Mouse (Mus musculus): Measurements from ENCODE around the gene Olfr920.

The Olfr920 gene

DNA sequence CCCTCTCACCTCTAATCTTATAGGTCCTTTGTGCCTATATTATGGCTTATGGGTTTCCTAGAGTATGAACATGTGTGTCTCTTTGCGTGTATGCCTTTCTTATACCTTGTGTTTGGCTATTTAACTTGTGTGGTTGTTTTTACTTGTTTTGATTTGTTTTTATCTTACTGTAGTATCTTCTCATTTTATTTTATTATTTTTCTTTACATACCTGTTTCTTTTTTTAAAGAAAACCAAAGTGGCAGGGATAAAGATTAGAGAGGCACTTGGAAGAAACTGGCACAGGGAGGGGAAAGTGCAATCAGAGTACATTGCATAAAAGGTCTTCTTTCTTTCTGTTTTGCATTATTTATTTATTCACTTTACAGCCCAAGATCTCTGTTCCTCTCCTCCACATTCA is at the start of gene Olfr920:
Gene Olfr920 (plus strand): TSS at position 301 of the 400 bp plus-strand sequence.
- DNase-seq (ENCODE audit: low spot score in 2 of 2): no peak

DNA sequence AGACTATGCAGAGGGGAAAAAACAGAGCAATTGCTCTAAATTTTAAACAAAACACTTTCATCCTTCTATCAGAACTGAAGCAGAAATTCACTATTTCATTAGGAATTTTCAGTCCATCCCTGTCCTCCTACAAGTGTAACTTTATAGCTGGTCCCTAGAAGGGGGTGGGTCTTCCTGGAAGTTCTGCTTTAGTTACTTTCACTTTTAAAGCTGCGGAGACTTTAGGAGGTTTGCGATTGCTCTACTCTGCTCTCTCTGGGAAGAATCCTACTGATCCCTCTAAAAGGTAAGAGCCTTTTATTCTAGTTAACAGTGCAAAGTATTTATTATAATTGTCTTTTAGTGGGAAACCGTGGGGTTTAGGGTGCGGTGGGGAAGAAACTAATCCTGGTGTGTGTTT is 34.0 kb upstream of the Olfr920 start, which contains the start of gene Vwa5a:
Gene Vwa5a (plus strand): TSS at position 167 of the 400 bp plus-strand sequence.
- DNase-seq (ENCODE audit: low spot score in 2 of 2): no peak

DNA sequence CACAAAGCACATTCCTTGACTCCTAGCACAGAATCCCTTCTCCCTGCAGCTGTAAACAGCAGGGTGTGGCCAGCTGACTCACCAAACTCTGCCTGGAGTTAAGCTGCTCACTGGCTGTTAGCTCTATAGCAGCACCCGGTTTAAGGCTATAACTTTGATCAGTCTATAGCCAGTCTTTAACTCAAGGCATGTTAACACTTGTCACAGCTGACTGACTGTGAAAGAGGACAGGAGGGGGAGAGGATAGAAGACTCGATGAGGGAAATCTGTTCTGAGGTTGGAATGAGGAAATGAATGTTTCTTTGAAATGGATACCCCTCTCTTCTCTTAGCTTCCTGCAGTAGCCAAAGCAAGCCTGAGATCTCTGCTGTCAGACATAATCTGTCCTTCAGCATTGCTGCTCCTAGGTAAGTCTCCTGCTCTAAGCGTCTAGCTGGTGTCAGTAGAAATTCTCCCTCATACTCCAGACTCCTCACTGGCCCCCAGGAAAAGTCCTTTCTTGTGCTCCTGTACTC is 33.1 kb upstream of the Olfr920 start:
- DNase-seq (ENCODE audit: low spot score in 2 of 2): no peak

DNA sequence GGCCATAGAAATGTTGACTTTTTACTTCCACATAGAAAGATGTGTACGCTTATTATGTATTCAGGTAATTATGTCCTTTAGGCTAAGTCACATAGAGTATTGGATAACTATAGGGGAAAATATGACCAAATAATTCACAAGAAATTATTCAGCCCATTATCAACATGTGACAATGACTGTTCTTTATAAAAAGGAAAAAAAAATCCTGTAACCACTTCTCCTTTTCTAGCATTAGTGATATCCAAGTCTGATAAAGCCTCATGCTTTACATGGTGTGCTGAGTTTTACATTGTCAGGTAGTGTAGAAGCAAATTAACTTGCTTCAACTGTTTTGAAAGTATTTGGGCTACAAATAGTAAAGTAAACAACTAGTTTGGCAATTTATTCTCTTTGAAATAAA is 28.1 kb upstream of the Olfr920 start:
- no peak for DNase-seq (ENCODE audit: low spot score in 2 of 2)

DNA sequence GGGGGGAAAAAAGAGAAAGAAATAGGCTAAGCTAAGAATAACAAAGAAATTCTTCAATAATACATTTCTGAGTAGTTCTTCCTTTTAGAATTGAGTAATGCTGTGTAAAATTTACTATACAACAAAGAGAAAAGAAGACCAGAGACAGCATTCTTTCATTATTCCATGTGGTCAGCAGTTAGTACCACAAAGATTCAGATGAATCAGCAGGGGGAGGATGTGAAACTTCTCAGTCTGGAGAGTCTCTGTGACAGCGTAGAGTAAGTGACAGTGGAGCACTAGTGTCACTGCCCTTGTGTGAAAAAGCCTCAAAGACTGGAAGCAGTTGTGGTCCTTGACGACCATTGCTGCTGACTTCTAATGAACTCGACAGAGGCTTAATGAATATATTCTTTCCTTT is 23.9 kb upstream of the Olfr920 start:
- DNase-seq (ENCODE audit: low spot score in 2 of 2): no peak

DNA sequence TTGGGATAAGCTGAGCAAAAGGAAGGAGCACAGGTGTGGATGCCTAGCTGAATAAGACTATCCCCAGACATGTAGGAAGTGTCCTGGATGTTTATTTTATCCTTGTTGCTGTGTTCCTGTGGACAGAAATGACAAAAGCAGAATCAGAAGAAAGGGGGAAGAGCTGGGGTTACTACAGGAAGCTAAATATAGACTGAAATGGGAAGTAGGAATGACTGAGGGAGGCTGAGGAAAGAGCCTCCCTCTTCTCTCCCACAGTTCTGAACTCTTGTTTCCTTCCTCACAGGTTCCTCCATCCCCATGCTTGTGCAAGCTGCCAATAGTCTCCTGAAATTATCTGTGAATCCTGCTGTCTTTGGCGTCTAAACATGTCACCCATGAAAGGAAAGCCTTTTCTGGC is 10.7 kb upstream of the Olfr920 start:
- no peak for DNase-seq (ENCODE audit: low spot score in 2 of 2)

DNA sequence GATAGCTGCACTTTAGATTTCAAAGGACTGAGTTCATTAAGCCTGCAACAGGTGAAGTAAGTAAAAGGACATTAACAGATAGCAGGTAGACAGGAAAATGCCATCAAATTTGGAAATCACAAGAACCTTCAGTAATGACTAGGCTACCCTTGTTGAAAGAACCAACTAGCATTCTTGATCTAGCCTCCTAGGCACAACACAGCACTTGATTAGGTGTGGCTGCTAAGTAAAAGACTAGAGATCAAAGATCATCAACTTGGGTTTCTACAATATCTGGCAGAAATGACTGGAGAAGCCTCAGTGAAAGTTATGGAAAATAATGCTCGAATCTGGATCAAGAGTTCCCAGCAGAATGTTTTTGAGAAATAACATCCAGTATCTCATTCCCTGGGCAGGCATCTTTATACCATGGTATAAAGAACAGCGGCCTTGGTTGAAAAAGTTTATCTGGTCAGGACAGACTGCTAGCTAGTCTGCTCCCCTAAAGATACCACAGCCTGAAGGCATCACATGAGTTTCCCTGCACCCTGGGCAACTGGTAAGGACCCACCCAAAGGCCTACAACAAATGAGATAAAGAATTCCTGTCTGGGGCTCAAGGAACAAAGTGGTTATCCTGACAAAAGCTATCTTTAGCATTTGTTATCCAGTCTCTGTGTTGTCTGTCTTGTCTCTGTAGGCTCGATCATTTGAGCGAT is 7.3 kb upstream of the Olfr920 start:
- no peak for DNase-seq (ENCODE audit: low spot score in 2 of 2)

DNA sequence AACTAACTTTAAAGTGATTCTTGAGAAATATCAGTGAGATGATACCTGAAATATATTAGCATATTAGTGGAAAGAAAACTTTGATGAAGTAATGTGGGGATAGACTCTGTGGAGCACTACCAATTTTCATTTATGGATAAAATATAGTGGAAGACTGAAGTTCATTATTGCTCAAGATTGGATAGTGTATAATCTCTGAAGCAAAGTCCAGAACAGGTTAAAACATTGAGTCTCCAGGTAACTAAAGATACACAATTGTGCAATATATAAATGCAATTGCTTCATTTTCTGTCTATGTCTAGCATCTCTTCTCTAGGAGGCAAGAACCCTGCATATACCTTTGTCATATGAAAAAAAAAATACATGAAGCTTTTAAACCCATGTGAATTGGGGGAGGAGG is 20.7 kb downstream of the Olfr920 start, which contains the start of gene Olfr921:
Gene Olfr921 (plus strand): TSS at position 301 of the 400 bp plus-strand sequence.
- no peak for DNase-seq (ENCODE audit: low spot score in 2 of 2)

DNA sequence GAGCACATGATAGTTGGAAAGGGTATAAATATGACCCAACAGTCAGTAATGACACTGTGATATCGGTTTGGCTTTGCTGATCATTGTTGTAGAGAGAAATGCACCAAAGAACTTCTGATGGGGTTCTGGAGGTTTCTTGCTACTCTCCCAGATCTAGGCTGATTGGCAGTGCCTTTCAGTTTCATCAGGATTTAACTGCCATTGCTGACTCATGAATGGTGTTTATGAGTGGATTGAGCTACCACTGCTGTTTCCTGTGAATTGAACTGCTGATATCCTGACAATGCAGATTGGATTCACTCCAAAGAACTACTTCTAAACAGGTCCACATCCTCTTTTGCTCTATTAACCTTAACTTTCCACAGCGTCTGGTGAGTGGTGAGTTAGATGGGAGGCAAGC is 40.6 kb downstream of the Olfr920 start:
- DNase-seq (ENCODE audit: low spot score in 2 of 2): no peak

DNA sequence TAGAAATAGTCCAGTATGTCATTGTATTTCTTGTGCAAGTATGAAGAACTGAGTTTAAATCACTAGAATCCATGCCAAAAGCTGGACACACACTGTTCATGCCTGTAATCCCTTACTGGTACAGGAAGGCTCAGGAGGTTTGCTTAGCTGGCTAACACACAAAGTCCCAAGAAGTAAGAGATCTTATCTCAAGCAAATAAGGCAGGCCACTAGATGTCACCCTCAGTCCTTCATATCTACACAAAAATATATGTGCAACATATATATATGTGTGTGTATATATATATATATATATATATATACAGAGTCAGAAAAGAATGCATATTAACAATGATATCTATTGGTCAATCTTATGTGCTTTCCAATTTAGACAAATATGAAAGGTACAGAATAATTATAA is 53.6 kb downstream of the Olfr920 start:
- DNase-seq (ENCODE audit: low spot score in 2 of 2): no peak

All from spleen, postnatal 14 days (tissue).